Mouse (Mus musculus) cortical plate, adult 2 months (tissue): ENCODE results near the gene Sec24b.

ENCODE experiments used
- CTCF ChIP-seq: fragments of 200-500 bp; IDR thresholded peaks from 2 replicates; pipeline ENCODE4 v1.5.1; 2011; ENCODE audit warnings: mild to moderate bottlenecking, control low read depth, low read length; ENCODE audit not compliant: insufficient read depth; ENCODE audit errors: extremely low read depth
- POLR2A ChIP-seq: fragments of 200-500 bp; IDR thresholded peaks from 2 replicates; pipeline ENCODE4 v1.6.1; 2011; ENCODE audit warnings: mild to moderate bottlenecking, low read length, control low read depth; ENCODE audit not compliant: insufficient read depth; ENCODE audit errors: extremely low read depth

DNA sequence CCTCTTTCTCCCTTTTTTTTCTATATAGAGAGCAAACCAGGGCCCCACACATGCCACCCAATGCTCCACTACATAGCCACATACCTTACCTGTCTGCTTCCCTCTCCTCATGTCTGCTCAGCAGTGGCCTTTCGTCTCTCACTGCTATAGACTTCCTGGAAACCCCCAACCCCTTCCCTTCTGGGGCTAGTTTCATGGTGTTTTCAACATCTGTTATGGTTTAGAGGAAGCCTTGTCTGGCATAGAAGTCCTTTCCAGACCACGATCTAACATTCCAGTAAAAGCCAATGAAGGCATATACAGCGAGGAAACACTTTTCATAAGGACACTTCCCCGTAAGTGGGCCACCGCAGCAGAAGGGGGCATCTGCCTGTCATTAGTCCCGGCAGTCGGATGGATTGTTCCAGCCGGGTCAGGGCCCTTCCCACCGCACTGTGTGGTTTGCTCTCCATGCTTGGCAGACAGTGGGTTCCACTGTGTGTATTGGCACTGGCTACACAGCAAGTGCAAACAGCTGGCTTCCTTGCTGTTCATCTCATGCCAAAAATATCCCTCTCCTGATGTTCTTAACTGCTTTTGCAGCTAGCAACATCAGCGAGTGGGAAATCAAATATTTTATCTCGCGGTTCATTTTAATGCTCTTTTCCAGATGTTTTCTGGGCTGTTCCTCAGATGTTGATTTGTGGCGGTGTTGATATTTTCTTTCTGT, 25.2 kb upstream of the Sec24b start:
- no peak for TF ChIP-seq CTCF
- no peak for TF ChIP-seq POLR2A
